Mouse (Mus musculus) lung, postnatal 4 days (tissue): ENCODE measurements at regions not wholly inside any gene's neighbourhood (a gene's known extent, or its start where the extent isn't known, plus 50 kb on each side); places are given as distances from the start of the nearest gene placed in this dataset.
"Not testable (repeated sequence)": the region's sequence is repeated elsewhere in the genome, so short reads cannot be mapped to it uniquely, and the experiment has no call there.

ENCODE experiments used
- DNase-seq, 2 experiments: peaks; one replicate each; pipeline ENCODE4 v3.0.0; 2021

DNA sequence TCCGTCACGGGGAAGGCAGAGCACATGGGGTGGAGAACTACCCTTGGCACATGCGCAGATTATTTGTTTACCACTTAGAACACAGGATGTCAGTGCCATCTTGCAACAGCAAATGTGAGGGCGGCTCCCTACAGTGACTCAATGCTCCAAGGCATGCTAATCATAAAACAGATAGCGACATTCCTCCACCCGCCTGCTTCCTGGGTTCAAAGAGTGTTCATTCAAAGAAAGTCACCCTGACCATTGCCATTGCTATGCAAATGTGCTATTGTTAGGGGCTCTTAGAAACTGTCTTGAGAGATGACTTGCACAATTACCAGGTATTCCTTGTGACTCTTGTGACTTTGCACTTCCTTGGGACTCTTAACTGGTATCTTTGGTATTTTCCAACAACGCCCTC, 104.1 kb downstream of the H2al2a start:
- not testable (repeated sequence) for DNase-seq

GRCm38 (mm10) chr2:17887699-17888098, 109.1 kb downstream of the H2al2a start:
- no peak for DNase-seq

- no peak for DNase-seq
Observed at GRCm38 (mm10) chr2:17882389-17882788, 114.4 kb downstream of the H2al2a start.

- DNase-seq, result peak; percentile 14 to 39
Observed at GRCm38 (mm10) chr2:17880800-17881717, 115.7 kb downstream of the H2al2a start.

DNA sequence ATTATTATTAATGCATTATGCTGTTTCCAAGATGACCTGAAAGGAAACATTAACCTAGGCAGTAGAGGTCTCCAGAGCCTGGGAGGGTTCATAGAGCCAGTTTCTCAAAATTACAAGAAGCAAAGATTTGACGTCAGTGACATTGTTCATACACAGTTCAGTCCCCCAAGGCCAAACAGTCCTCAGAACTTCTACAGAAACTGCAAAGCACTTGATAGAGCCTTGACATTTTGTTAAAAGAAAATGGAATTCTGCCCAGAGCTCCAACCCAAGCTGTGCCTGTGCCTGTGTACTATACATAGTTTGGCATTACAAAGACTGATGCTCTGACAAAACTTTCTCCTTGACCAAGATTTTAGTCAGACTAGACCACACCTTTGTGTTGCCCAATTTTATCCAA, 118.9 kb downstream of the H2al2a start:
- DNase-seq, result no peak

- no peak for DNase-seq
Observed at GRCm38 (mm10) chr2:17876942-17877341, 119.8 kb downstream of the H2al2a start.

DNA sequence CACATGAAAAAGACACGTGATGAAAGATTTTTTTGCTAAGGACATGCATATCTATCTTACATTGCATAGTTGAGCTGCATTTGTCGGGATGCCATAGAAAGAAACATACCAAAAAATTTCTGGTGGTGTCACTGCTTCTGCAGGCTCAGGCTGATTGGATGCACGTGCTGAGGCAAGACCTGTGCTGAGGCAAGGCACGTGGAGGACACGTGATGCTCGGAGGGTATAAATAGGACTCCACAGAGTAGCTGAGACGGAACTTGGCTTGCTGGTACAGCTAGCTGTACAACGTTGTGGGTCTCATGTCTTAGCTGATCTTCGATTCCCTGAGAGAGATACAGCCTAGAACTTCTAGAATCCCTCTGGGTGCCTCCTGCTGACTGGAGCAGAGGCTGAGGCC, 120.6 kb downstream of the H2al2a start:
- DNase-seq, result no peak

DNA sequence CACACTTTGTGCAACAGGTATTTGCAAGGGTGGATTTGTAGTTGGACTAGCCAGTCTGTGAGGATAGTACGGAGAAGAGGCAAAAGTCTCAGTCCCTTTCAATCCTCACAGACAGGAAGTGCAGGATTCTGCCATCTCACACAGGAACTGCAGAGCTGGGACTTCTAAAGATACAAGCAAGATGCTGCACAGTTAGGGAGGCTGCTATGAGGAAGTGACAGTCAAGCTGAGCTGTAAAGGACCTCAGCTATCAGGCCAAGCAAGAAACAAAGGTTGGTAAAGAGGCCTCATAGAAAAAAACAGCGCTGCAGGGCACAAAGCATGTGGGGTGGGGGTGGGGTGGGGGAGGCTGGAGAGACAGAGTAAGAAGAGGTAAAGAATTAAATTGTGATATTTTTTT, 126.2 kb downstream of the H2al2a start:
- no peak for DNase-seq

GRCm38 (mm10) chr2:17868145-17868544, 128.6 kb downstream of the H2al2a start:
- no peak for DNase-seq

- no peak for DNase-seq
Observed at GRCm38 (mm10) chr2:17867341-17867740, 129.4 kb downstream of the H2al2a start.

DNA sequence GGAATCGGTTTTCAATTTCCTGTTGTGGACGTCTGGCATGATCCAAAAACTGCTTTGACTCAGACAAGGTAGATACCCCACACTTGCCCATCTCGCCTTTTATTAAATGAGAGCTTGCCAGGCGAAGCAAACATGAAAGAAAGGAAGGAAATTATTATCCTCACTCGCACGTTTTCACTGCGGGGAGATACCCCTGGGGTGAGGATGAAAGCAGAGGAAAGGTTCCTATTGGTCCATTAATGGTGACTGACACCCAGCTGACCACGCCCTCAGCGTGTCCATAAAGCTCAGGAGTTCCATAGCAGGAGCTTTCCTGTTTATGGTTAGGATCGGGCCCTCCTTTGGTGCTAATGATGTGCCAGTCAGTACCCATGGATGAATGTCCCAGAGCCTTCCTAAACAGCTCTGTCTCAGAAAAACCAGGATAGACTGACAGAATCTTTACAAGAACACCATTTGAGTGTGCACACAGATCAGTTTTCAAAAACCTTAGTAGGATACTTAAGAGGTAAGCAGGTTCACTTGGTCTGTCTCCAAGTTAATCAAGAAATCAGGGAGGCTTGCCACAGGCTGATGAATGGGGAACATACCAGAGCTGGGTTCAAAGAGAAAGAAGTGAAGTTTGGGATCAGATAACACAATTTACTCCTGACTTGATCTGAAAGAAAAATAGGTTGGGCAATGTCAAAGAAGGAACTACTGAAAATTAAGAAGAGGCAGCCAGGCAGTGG, 130.7 kb upstream of the Nebl start:
- DNase-seq, result no peak

- DNase-seq, result no peak
Observed at GRCm38 (mm10) chr2:17860922-17861559, 129.8 kb upstream of the Nebl start.

GRCm38 (mm10) chr2:17859234-17859633, 128.0 kb upstream of the Nebl start:
- no peak for DNase-seq

DNA sequence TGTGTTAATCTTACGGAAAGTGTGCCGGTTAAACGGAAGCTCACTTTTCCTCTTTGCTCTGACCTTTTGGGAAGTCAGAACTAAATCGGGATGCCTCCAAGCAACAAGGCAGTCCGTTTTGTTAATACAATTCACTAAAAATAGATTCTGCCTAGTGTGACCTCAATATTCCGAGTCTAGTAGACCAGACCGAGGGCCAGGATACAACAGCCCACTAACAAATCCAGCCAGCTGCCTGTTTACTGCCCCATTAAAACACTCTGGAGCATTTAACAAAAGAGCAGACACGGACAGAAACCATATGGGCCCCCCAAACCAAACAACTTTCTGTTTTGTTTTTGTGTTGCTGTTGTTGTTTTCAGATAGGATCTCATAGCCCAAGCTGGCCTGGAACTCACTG, 127.1 kb upstream of the Nebl start:
- peak; percentile 22 to 53 for DNase-seq

- DNase-seq, result no peak
Observed at GRCm38 (mm10) chr2:17855566-17856264, 124.5 kb upstream of the Nebl start.

GRCm38 (mm10) chr2:17854088-17854487, 122.8 kb upstream of the Nebl start:
- DNase-seq, result no peak

- no peak for DNase-seq
Observed at GRCm38 (mm10) chr2:17853500-17854011, 122.3 kb upstream of the Nebl start.

- no peak for DNase-seq
Observed at GRCm38 (mm10) chr2:17852740-17853499, 121.7 kb upstream of the Nebl start.

DNA sequence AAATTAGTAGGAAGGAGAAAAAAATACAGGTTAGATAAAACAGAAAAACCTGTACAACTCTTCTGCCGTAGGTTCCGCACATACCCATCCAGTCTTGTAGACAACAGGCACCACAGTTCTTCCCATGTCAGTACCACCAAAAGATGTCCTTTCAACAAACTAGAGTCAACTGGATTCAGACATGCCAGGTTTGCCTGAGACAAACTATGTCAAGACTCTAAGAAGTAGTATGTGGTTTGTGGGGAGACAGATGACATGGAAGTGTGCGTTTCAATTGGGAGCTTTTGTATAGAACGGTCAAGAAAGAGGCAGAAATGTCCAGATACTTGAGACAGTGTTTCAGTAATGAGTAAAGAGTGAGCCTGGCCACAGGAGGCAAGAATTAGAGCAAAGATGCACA, 119.5 kb upstream of the Nebl start:
- no peak for DNase-seq

DNA sequence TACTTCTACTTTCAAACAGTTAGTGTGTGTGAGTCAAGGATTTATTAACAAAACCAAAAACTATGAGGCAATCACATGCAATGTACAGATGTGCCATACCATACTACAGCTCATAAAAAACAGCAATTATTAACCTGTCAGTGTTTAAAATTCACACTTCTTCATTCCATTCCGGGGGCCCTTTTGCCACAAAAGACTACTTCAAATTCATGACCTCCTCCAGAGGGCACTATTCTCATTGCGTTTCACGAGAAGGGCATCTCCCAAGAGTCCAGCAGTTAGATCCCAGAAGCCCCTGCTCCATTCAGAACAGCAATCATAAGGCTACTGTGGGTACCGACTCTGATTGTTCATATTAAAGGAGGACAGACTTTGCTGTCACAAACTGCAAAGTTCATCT, 118.0 kb upstream of the Nebl start:
- no peak for DNase-seq

DNA sequence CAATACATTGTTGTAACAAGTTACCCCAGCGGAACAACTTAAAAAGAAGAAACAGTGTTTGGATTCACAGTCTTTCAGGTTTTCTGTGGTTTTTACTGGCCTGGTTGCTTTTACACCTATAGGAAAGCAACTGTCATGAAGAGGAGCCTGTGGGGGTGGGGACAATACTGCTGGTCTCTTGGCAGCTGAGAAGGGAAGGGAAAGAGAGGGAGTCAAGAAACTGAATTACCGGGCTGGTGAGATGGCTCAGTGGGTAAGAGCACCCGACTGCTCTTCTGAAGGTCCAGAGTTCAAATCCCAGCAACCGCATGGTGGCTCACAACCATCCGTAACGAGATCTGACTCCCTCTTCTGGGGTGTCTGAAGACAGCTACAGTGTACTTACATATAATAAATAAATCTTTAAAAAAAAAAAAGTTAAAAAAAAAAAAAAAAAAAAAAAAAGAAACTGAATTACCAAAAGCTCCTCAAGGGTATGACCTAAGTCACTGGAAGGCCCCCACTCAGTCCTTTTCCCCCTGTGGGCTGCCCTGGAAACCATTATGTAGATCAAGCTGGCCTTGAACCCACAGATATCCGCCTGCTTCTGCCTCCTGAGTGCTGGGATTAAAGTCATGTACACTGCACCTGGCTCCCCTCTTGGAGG, 114.3 kb upstream of the Nebl start:
- DNase-seq, result not testable (repeated sequence)
